Mouse (Mus musculus) B cell, adult 2 months (primary cell): Measurements from ENCODE around the gene Ssbp2.

Experiments used
- DNase-seq, 2 experiments: peaks; one replicate each; pipeline ENCODE4 v3.0.0; 2022

Ssbp2 gene

GRCm38 (mm10) chr13:91461711-91462351 lies 1.7 kb downstream of the Ssbp2 start:
- DNase-seq, result peak; percentile 40 to 54

DNA sequence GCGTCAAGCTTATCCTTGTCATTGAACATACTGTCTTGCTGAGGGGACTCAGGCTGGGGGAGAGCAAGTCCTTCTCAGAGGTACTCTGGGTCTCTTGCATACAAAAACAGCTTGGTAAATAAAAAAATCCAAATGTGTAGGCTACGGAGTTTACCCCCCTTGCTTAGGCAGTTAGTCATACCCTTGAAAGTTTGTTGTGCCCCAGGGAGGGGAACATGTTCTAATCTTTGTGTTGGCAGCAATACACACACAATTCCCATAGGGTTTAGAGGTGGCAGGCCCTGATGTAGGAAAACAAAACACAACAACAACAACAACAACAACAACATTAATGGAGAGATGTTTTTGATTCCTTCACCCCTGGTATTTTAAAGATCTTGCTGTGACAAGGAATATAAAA lies 2.3 kb downstream of the Ssbp2 start:
- peak; percentile 14 to 25 for DNase-seq

DNA sequence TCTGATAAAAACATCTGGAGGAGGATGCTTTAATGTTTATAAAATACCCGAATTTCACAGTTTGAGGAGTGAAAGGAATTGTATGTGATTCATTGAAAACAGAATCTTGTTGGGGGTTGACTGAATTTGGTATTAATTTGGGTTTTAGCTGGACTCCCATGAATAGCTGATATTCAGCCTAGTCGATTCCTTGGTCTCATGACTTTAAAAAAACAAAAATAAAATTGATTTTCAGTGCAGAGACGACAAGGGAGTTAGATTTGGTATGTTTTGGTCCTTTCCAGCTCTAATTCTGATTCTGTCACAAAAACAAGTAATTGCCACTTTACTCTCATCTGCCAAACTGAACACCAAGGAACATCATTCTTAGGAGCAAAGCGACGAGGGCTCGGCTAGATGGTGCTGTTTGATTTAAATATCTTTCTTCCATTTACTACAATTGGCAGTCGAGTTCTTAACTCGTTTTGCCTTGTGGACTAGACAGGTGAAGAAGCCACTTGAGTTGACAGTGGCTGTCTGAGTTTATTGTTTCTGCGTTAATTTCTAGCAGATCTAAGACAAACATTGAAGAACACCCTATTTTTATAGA lies 2.9 kb downstream of the Ssbp2 start:
- peak in 1 of 2 experiments; percentile 9 for DNase-seq

DNA sequence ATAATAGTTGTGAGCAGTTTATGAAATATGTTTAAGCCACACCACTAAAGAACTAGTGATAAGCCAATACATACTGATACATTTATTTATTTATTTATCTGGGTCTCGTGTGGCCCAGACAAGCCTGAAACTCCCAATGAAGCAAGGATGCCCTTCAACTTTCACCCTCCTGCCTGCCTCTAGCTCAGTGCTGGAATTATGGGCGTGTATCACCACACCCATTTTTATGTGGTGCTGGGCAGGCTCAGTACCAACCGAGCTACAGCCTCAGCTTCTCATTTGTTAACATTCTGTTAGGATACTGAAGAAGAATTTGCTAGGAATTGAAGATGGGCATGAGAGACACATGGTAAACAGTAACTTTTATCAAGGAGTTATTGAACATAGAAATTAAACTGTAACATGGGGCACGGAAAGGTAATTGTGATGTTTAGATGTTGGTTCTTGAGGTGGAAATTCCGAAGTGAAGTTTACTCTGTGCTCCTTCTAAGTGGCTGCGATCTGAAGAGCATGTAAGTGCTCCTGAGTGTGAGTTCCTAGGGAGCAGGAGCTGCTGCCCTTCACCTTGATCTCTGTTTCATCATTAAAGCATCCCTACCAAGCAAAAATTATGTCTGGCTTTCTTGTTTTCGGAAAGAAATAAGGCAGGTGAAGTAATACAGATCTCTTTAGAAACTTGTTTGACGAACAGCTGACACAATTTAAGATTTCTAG lies 5.1 kb downstream of the Ssbp2 start:
- no peak for DNase-seq

GRCm38 (mm10) chr13:91471566-91471965 lies 11.5 kb downstream of the Ssbp2 start:
- no peak for DNase-seq

GRCm38 (mm10) chr13:91471980-91472379 lies 11.9 kb downstream of the Ssbp2 start:
- no peak for DNase-seq

- DNase-seq, result no peak
Measured at GRCm38 (mm10) chr13:91473527-91473926, 13.4 kb downstream of the Ssbp2 start.

DNA sequence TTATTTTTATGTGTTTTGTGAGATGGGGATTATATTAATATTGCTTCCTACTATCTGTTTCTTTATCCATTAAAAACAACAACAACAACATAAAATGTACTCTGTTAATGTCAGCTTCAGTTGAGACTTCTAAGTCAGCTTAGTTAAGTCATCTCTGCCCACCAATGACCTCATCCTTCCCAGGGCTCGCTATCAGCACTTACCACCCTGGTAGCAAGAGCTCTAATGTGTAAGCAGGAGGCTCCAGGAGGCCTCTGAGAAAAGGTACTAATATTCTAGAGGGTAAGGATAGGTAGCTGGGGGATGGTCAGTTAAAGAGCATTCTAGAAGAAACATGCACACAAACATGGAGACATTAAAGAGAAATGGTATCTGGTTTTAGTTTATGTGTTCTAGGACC lies 13.9 kb downstream of the Ssbp2 start:
- DNase-seq, result no peak

DNA sequence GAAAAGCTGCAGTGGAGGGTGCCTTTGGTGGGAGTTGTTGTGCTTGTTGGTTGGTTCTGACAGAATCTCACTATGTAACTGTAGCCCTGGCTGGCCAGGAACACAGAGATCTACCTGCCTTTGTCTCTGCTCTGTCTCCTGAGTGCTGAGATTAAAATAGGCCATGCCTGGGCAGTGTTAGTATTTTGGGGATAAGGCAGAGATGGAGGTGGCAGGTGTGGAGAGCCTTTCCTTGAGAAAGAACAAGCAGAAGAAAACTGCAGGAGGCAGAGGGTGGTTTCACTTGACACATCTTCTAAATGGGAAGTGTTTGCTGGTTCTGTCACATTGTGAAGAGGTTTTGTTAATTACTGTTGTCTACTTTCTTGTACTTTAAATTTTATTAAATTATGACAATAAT lies 15.8 kb downstream of the Ssbp2 start:
- no peak for DNase-seq

DNA sequence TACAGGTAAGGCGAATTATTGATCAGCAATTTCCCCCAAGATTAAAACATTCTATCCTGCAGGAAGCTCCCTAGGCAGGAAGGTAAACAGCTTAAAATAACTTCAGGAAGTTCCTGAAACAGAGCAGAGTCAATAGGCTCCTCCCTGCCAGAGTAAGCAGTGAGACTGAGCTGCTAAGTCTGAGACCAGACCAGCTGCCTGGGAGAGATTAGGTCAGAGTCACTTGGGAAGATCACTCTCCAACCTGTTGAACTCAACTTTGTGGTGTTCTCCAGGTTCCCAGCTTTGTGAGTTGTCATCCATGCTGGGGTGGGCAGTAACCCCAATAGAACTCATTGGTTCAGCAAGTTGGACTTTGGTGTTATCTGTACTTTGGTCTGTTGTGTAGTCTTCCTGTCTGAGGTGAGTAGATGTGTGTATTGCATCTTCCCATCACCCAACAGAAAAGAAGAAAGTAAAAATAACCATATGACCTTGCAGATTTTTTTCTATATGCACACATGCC lies 16.6 kb downstream of the Ssbp2 start:
- DNase-seq, result no peak

GRCm38 (mm10) chr13:91478011-91478410 lies 17.9 kb downstream of the Ssbp2 start:
- DNase-seq, result no peak

GRCm38 (mm10) chr13:91484303-91484702 lies 24.2 kb downstream of the Ssbp2 start:
- peak; percentile 17 to 25 for DNase-seq

GRCm38 (mm10) chr13:91492133-91492532 lies 32.0 kb downstream of the Ssbp2 start:
- no peak for DNase-seq

DNA sequence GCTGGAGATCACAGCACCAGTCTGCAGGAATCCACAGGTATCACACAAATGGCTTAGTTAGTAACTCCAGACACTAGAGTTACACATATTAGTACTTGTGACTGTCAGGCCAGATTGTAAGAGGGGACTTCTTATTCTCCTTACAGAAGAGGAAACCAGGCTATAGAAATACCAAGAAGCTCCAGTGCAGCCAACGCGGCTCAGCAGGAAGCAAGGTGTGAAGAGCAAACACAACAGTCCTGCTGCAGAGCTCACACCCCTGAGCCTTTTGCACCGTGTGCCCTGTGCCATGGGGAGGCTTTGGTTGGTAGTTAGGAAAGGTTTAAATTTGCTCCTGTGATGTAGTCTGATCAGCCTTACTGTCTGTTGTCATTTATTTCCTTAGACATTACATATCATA lies 37.0 kb downstream of the Ssbp2 start:
- no peak for DNase-seq

DNA sequence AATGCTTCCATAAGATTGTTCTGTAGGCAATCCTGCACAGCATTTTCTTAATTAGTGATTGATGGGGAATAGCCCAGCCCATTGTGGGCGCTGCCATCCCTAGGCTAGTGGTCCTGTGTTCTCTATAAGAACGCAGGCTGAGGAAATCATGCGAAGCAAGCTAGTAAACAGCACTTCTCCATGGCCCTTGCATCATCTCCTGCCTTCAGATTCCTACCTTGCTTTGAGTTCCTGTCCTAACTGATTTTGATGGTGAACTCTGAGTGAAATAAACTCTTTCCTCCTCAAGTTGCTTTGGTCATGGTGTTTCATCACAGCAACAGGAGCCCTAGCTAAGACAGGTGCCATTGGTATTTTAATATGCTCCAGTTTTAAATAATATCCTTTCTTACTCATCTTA lies 41.7 kb downstream of the Ssbp2 start:
- DNase-seq, result no peak

DNA sequence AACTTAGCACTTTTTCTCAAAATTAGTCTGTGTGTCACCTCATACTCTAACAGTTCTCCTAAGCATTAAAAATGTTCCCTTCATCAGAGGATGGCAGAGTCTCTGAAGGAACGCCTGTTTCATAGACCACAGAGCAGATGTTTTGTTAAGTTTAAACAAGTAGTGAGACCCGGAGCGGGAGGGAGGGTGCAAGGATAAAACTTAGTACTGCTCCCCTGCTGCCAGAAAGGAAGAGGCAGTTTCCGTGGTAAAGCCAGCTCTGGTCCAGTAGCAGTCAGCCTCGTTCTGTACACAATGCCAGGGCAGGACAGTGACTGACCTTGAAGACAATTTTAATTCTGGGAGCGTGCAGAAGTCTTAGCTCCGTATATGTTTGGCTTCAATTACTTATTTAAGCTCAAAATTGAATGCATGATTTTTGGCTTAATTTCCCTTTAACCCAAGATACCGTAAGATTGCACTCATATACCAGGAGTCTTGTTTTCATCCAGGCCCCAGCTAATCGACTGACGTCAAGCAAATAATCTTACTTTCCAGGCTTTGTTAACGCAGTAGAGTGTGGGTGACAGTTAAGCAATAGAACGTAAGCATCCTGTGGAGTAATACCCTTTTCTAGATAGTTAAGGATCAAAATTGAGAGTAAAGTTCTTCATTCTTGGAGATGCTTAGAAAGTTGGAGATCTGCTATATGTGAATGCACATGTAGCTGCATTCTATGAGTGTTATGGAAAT lies 42.7 kb downstream of the Ssbp2 start:
- no peak for DNase-seq

DNA sequence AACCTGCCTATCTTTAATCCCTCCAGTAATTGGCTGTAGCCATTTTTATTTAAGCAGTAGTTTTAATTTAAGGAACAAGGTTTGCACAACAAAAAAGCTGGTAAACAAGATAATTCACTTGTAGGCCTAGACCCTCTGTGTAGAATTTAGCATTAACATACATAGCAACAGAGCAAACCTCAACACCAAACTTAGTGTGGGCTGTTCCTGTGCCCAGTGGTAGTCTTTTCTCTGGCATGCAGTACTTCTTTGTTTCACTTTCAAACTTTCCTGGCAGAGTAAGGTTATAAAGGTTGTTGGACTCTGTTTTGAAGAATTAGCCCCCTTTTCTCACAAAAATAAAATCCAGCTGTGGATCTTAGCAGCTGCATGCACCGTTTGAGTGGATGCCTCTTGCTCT lies 48.9 kb downstream of the Ssbp2 start:
- no peak for DNase-seq

DNA sequence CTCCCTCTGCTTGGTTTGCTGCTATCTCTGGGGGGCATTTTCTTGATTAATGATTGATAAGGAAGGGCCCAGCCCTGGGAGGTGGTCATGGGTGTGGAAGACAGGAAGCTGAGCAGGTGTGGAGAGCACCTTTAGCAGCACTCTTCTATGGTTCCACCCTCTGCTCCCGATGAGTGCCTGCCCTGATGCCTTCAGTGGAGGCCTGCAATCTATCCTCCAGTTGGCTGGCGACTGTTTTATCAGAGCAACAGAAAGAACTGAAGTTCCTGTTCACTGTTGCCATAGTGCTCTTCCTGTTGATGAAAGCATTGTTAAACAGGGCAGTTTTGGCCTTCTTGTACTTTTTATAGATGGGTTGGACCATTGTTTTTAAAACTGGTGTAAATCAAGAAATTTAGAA lies 49.4 kb downstream of the Ssbp2 start:
- DNase-seq, result peak; percentile 63 to 66

DNA sequence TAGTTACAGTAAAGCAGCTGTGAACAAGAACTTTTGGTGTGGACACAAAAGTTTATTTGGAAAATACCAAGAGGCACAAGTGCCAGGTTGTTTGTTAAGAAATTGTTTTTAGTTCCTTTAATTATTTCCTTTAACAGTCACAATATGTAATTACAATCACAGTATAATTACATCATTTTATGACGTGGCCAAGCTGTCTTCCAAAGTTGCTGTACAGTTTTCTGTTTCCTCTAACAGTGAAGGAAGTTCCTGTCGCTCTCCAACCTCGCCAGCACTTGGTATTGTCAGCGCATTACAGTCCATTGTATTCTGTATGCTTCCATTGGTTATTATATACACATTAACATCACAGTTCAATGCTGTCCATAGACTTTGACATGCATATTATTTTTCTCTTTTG lies 54.9 kb downstream of the Ssbp2 start:
- DNase-seq, result no peak

- DNase-seq, result no peak
Measured at GRCm38 (mm10) chr13:91520073-91520750, 60.1 kb downstream of the Ssbp2 start.

DNA sequence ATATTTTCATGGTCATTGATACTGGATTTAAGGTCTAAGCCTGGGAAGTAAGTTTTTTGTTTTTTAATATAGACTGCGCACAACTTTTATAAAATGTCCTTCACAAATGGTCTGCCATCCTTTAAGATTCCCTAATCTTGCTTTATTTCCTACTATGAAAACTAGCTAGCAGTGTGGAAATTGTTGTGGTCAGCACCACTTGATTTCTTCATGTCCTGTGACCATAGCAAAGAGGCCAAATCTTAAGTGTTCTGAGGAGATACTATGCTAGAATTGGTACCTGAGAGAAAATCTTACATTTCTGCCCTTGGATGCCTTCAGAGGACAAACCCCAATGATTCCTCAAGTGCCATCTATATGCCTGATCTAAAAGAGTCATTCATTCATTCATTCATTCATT lies 60.9 kb downstream of the Ssbp2 start:
- DNase-seq, result no peak

GRCm38 (mm10) chr13:91526058-91526457 lies 66.0 kb downstream of the Ssbp2 start:
- no peak for DNase-seq

DNA sequence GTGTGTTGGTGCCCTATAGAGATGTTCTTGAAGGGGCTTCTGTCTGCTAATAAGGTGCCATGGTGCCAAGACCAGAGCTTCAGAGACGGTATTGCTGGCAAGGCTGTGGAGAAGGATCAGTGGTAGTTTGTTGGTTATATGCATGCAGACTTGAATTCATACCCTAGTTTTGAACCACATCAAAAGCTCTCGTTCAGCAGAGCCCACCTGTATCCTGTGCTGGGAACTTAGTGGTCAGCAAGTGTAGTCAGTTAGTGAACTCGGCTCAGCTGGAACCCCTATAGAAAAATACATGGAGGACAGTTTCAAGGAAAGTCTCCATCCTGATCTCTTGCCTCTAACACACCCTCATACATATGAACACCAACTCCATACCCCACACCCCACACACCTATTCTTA lies 69.7 kb downstream of the Ssbp2 start:
- no peak for DNase-seq
